8 mouse cellular contexts compared by ENCODE assay signal in genomic region chr2:25223681-25224491, GRCm38 (mm10). TPM values are rescaled to one million over a fixed set of nuclear protein-coding genes. Genes with fewer than 3 reads are reported as not detected.
DNase-seq lines count a peak whose midpoint lies in the region; ATAC-seq and TF ChIP-seq lines count a peak whose summit lies in the region.

No protein-coding gene starts in this region.

- peak overlapping the region; percentile 89 for H3K9ac ChIP-seq in heart, embryonic 16.5 days (ENCODE audit: low read length)
- H3K9ac ChIP-seq in lung, embryonic 14.5 days: peak overlapping the region; percentile 77

- peaks cover 7% of the 10 kb centered on the region; the same call in 1 of the 2 replicates for H3K36me3 ChIP-seq in heart, embryonic 16.5 days (ENCODE audit: control insufficient read depth, insufficient read depth)
- H3K36me3 ChIP-seq in lung, embryonic 14.5 days (ENCODE audit: insufficient read depth): peaks cover 17% of the 10 kb centered on the region

- peak; percentile 92 for DNase-seq in 416B (ENCODE audit: low read depth)
- DNase-seq in adrenal gland, postnatal 10 days: peak; percentile 92
- peak; percentile 86 for DNase-seq in kidney, postnatal 14 days
- peak; percentile 79 for DNase-seq in lung, embryonic 14.5 days
- peak; percentile 30 for DNase-seq in ovary, postnatal 10 days (ENCODE audit: low spot score)
- peak; percentile 87 for DNase-seq in thymus, postnatal 14 days

- peak overlapping the region; percentile 98 for H3K4me2 ChIP-seq in heart, embryonic 16.5 days (ENCODE audit: low read depth, low read length)
- H3K4me2 ChIP-seq in lung, embryonic 14.5 days: peak overlapping the region; percentile 81

- 1% methylated on average over 52 of the region's 53 CpGs for WGBS in heart, embryonic 16.5 days
- under 1% methylated on average over 49 of the region's 53 CpGs for WGBS in lung, embryonic 14.5 days

- H3K4me1 ChIP-seq in heart, embryonic 16.5 days (ENCODE audit: control insufficient read depth, insufficient read depth, low read length): peaks cover 12% of the 10 kb centered on the region
- H3K4me1 ChIP-seq in lung, embryonic 14.5 days (ENCODE audit: insufficient read depth): 0 out of 2 replicates have a peak, but pooled peaks cover 5% of the 10 kb centered on the region

- no peak for TF ChIP-seq CTCF in lung, embryonic 14.5 days (IDR thresholded peaks at IDR 0.05; ENCODE audit: low read depth)

- peak overlapping the region; percentile 94 for H3K27ac ChIP-seq in heart, embryonic 16.5 days (ENCODE audit: low read length)
- H3K27ac ChIP-seq in lung, embryonic 14.5 days (ENCODE audit: low read depth): peak overlapping the region; percentile 96

- H3K9me3 ChIP-seq in heart, embryonic 16.5 days (replicated peaks; ENCODE audit: control insufficient read depth, low read length): no peaks in the 10 kb centered on the region
- H3K9me3 ChIP-seq in lung, embryonic 14.5 days (ENCODE audit: low read depth, low read length): no peaks in the 10 kb centered on the region

- H3K27me3 ChIP-seq in heart, embryonic 16.5 days (ENCODE audit: control insufficient read depth, insufficient read depth, low read length): no peaks in the 10 kb centered on the region
- no peaks in the 10 kb centered on the region for H3K27me3 ChIP-seq in lung, embryonic 14.5 days (ENCODE audit: insufficient read depth, low read length)

- H3K4me3 ChIP-seq in heart, embryonic 16.5 days (ENCODE audit: low read length): peak overlapping the region; percentile 80
- H3K4me3 ChIP-seq in lung, embryonic 14.5 days (ENCODE audit: low read depth, low read length): peak overlapping the region; percentile 91

- peak; percentile 65 for ATAC-seq in erythroid progenitor cell, adult 5-6 weeks (replicated peaks; ENCODE audit: low FRiP score, poor library complexity, severe bottlenecking)
- ATAC-seq in heart, embryonic 16.5 days (replicated peaks; ENCODE audit: extremely low read depth, insufficient read depth, low FRiP score): peak; percentile 33
- ATAC-seq in lung, embryonic 14.5 days (ENCODE audit: insufficient read depth): peak; percentile 36

RNA-seq across cellular contexts. Expression of gene Tubb4b, which starts 0.6 kb away (rescaled TPM):
- 100 to 1,000 TPM; 264 to 293 TPM for total RNA-seq in adrenal gland, postnatal 10 days (2021)
- total RNA-seq in erythroid progenitor cell, adult 5-6 weeks (2015; ENCODE audit: low replicate concordance): 940 and 950 TPM in 2 replicates
- 826 and 920 TPM in 2 replicates for total RNA-seq in erythroid progenitor cell, adult 5-6 weeks (2017; ENCODE audit: low replicate concordance)
- polyA plus RNA-seq in heart, embryonic 16.5 days (2015; fragmentation: Nextera tagmentation; extraction: Ambion mirVana): 474 and 482 TPM in 2 replicates
- polyA plus RNA-seq in lung, embryonic 14.5 days (2014; fragmentation: Nextera tagmentation; extraction: Ambion mirVana): 593 and 610 TPM in 2 replicates

RNA-seq across cellular contexts. Expression of gene Fam166a, which starts 5.3 kb away (rescaled TPM):
- total RNA-seq in adrenal gland, postnatal 10 days (2021): not detected
- not detected in 2 replicates for total RNA-seq in erythroid progenitor cell, adult 5-6 weeks (2015; ENCODE audit: low replicate concordance)
- total RNA-seq in erythroid progenitor cell, adult 5-6 weeks (2017; ENCODE audit: low replicate concordance): not detected in 2 replicates
- 1.1 TPM in 1 of 2 replicates, not detected in the other for polyA plus RNA-seq in heart, embryonic 16.5 days (2015; fragmentation: Nextera tagmentation; extraction: Ambion mirVana)
- polyA plus RNA-seq in lung, embryonic 14.5 days (2014; fragmentation: Nextera tagmentation; extraction: Ambion mirVana): 0.47 TPM in 1 of 2 replicates, not detected in the other

RNA-seq across cellular contexts. Expression of gene Stpg3, which starts 9.4 kb away (rescaled TPM):
- not detected for total RNA-seq in adrenal gland, postnatal 10 days (2021)
- total RNA-seq in erythroid progenitor cell, adult 5-6 weeks (2015; ENCODE audit: low replicate concordance): not detected in 2 replicates
- total RNA-seq in erythroid progenitor cell, adult 5-6 weeks (2017; ENCODE audit: low replicate concordance): not detected in 2 replicates
- not detected in 2 replicates for polyA plus RNA-seq in heart, embryonic 16.5 days (2015; fragmentation: Nextera tagmentation; extraction: Ambion mirVana)
- polyA plus RNA-seq in lung, embryonic 14.5 days (2014; fragmentation: Nextera tagmentation; extraction: Ambion mirVana): not detected in 2 replicates

RNA-seq across cellular contexts. Expression of gene Slc34a3, which starts 10.3 kb away (rescaled TPM):
- total RNA-seq in adrenal gland, postnatal 10 days (2021): not detected
- not detected in 2 replicates for total RNA-seq in erythroid progenitor cell, adult 5-6 weeks (2015; ENCODE audit: low replicate concordance)
- not detected in 2 replicates for total RNA-seq in erythroid progenitor cell, adult 5-6 weeks (2017; ENCODE audit: low replicate concordance)
- not detected in 2 replicates for polyA plus RNA-seq in heart, embryonic 16.5 days (2015; fragmentation: Nextera tagmentation; extraction: Ambion mirVana)
- polyA plus RNA-seq in lung, embryonic 14.5 days (2014; fragmentation: Nextera tagmentation; extraction: Ambion mirVana): not detected in 2 replicates

RNA-seq across cellular contexts. Expression of gene Nelfb, which starts 12.6 kb away (rescaled TPM):
- total RNA-seq in adrenal gland, postnatal 10 days (2021): 10 to 100 TPM; 46.3 to 48.8 TPM
- 13.0 and 34.4 TPM in 2 replicates for total RNA-seq in erythroid progenitor cell, adult 5-6 weeks (2015; ENCODE audit: low replicate concordance)
- 15.2 and 29.9 TPM in 2 replicates for total RNA-seq in erythroid progenitor cell, adult 5-6 weeks (2017; ENCODE audit: low replicate concordance)
- 79.1 and 81.9 TPM in 2 replicates for polyA plus RNA-seq in heart, embryonic 16.5 days (2015; fragmentation: Nextera tagmentation; extraction: Ambion mirVana)
- polyA plus RNA-seq in lung, embryonic 14.5 days (2014; fragmentation: Nextera tagmentation; extraction: Ambion mirVana): 96.6 and 108 TPM in 2 replicates

Comparison
In these comparisons a context has a peak if more than half of its experiments do, and no peak if none do; other contexts are left out.
1. Peak in every context shown above with its lines: DNase-seq, ATAC-seq, H3K4me3 ChIP-seq and H3K27ac ChIP-seq.
2. DNase-seq: peak in every context shown above with its lines; median percentile 92 in 416B; 92 in adrenal gland, postnatal 10 days; 87 in thymus, postnatal 14 days; 86 in kidney, postnatal 14 days; 79 in lung, embryonic 14.5 days; 30 in ovary, postnatal 10 days.